16 mouse cellular contexts compared by ENCODE assay signal in the genomic region with DNA sequence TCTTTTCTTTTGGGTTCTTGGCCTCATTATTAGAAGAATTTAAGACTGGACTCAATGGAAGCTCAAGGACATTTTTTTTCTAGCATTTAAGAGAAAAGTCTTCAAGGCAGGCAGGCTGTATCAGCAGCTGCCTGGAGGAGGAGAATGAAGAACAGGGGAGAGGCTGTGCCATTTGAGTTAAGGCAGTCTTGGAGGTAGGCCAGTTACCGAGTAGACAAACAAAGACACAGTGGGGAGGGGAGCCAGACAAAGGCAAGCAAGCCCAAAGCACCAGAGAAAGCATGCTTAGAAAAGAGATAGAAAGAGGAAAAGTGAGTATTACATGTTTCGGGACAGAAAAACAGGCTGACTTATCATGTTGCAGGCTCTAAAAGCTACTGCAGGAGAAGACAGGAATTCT.
A peak's percentile ranks its signal among the peaks of the same experiment; 100 is the strongest.
DNase-seq lines count a peak whose midpoint lies in the region; ATAC-seq and TF ChIP-seq lines count a peak whose summit lies in the region.
"Had no signal": no experiment of that assay in that cellular context is flagged by ENCODE, and none has a peak within 500 bp of the region (broad histone marks: within the 10 kb centered on the region; RNA-seq: fewer than 3 reads in every experiment).

No protein-coding gene starts in this region.

- TF ChIP-seq CTCF in heart, postnatal 0 days (IDR thresholded peaks at IDR 0.05; ENCODE audit: low read depth), result no peak

- H3K4me1 ChIP-seq in heart, postnatal 0 days (ENCODE audit: control insufficient read depth, insufficient read depth), result no peaks in the 10 kb centered on the region
- no peaks in the 10 kb centered on the region for H3K4me1 ChIP-seq in midbrain, embryonic 14.5 days (ENCODE audit: control insufficient read depth, insufficient read depth, low read length)
- peaks cover 10% of the 10 kb centered on the region for H3K4me1 ChIP-seq in midbrain, embryonic 16.5 days (ENCODE audit: control insufficient read depth, insufficient read depth, low read length)
- H3K4me1 ChIP-seq in liver, embryonic 12.5 days, result no peaks in the 10 kb centered on the region
- H3K4me1 ChIP-seq: lung, embryonic 15.5 days had no signal

- H3K27ac ChIP-seq in heart, postnatal 0 days (ENCODE audit: low read depth), result no peak overlapping the region
- no peak overlapping the region for H3K27ac ChIP-seq in midbrain, embryonic 14.5 days (replicated peaks; ENCODE audit: low read depth, low read length)
- no peak overlapping the region for H3K27ac ChIP-seq in midbrain, embryonic 16.5 days (ENCODE audit: low read length)
- no peak overlapping the region for H3K27ac ChIP-seq in liver, embryonic 12.5 days
- H3K27ac ChIP-seq: lung, embryonic 15.5 days had no signal

- no peak for ATAC-seq in heart, postnatal 0 days (ENCODE audit: insufficient read depth, low read depth)
- no peak for ATAC-seq in midbrain, embryonic 14.5 days (ENCODE audit: low FRiP score, low TSS enrichment)
- ATAC-seq in midbrain, embryonic 16.5 days, result no peak
- no peak for ATAC-seq in liver, embryonic 12.5 days

- no peak overlapping the region for H3K4me3 ChIP-seq in heart, postnatal 0 days (ENCODE audit: low read depth, low read length)
- no peak overlapping the region for H3K4me3 ChIP-seq in midbrain, embryonic 14.5 days (replicated peaks; ENCODE audit: low read depth, low read length)
- no peak overlapping the region for H3K4me3 ChIP-seq in midbrain, embryonic 16.5 days (ENCODE audit: low read depth, low read length)
- H3K4me3 ChIP-seq in liver, embryonic 12.5 days, result no peak overlapping the region
- H3K4me3 ChIP-seq: lung, embryonic 15.5 days; myocyte had no signal

- H3K27me3 ChIP-seq in heart, postnatal 0 days (ENCODE audit: control insufficient read depth, insufficient read depth, low read length), result no peaks in the 10 kb centered on the region
- H3K27me3 ChIP-seq in midbrain, embryonic 14.5 days (ENCODE audit: control insufficient read depth, insufficient read depth, low read length), result no peaks in the 10 kb centered on the region
- no peaks in the 10 kb centered on the region for H3K27me3 ChIP-seq in midbrain, embryonic 16.5 days (ENCODE audit: control insufficient read depth, insufficient read depth, low read depth, low read length)
- H3K27me3 ChIP-seq in liver, embryonic 12.5 days (replicated peaks), result no peaks in the 10 kb centered on the region
- H3K27me3 ChIP-seq: lung, embryonic 15.5 days had no signal

- intact Hi-C loops in heart, postnatal 36 days (cut with DNase I), result no loop called here

- no peaks in the 10 kb centered on the region for H3K9me3 ChIP-seq in heart, postnatal 0 days (replicated peaks; ENCODE audit: control insufficient read depth, low read length)
- H3K9me3 ChIP-seq in midbrain, embryonic 14.5 days (ENCODE audit: control insufficient read depth, low read length), result no peaks in the 10 kb centered on the region
- H3K9me3 ChIP-seq in midbrain, embryonic 16.5 days (replicated peaks; ENCODE audit: control insufficient read depth, low read length, poor library complexity, severe bottlenecking), result no peaks in the 10 kb centered on the region
- H3K9me3 ChIP-seq in liver, embryonic 12.5 days (replicated peaks), result no peaks in the 10 kb centered on the region
- H3K9me3 ChIP-seq: lung, embryonic 15.5 days had no signal

- H3K36me3 ChIP-seq in heart, postnatal 0 days (replicated peaks; ENCODE audit: control insufficient read depth, insufficient read depth, low read length), result no peaks in the 10 kb centered on the region
- H3K36me3 ChIP-seq in midbrain, embryonic 14.5 days (ENCODE audit: control insufficient read depth, insufficient read depth, low read length), result no peaks in the 10 kb centered on the region
- H3K36me3 ChIP-seq in midbrain, embryonic 16.5 days (ENCODE audit: control insufficient read depth, insufficient read depth, low read length), result no peaks in the 10 kb centered on the region
- H3K36me3 ChIP-seq in liver, embryonic 12.5 days, result no peaks in the 10 kb centered on the region
- H3K36me3 ChIP-seq: lung, embryonic 15.5 days had no signal

- peak; percentile 30 for DNase-seq in heart, postnatal 0 days (ENCODE audit: low spot score)
- no peak for DNase-seq in heart, postnatal 36 days
- peak; percentile 68 for DNase-seq in midbrain, embryonic 14.5 days
- peak; percentile 72 for DNase-seq in brain, adult 2 months (ENCODE audit: low read depth, low spot score)
- peak; percentile 38 to 47 for DNase-seq in layer of hippocampus, adult 8-10 months (ENCODE audit: low spot score in 2 of 2)
- no peak for DNase-seq in adipocyte (ENCODE audit: low spot score)
- DNase-seq: adrenal gland, postnatal 14 days; cerebellum, adult 9-10 months; embryo, embryonic 11 days; kidney, adult 9 months; right cerebral cortex, postnatal 25 days; thymus, adult 18-20 months had no signal

- no peak for TF ChIP-seq EP300 in heart, postnatal 0 days (IDR thresholded peaks at IDR 0.05; ENCODE audit: low read depth)

- 38% methylated on average over 2 of the region's 2 CpGs for WGBS in heart, postnatal 0 days
- WGBS in midbrain, embryonic 14.5 days, result 10% methylated on average over 2 of the region's 2 CpGs
- 19% methylated on average over 2 of the region's 2 CpGs for WGBS in midbrain, embryonic 16.5 days
- WGBS in liver, embryonic 12.5 days (ENCODE audit: insufficient replicate concordance), result 49% methylated on average over 2 of the region's 2 CpGs

- no peak overlapping the region for H3K9ac ChIP-seq in heart, postnatal 0 days (replicated peaks; ENCODE audit: low read depth, low read length)
- no peak overlapping the region for H3K9ac ChIP-seq in midbrain, embryonic 14.5 days (replicated peaks; ENCODE audit: low read length)
- H3K9ac ChIP-seq in midbrain, embryonic 16.5 days (ENCODE audit: low read depth, low read length), result no peak overlapping the region
- no peak overlapping the region for H3K9ac ChIP-seq in liver, embryonic 12.5 days
- H3K9ac ChIP-seq: lung, embryonic 15.5 days had no signal

- no peak overlapping the region for H3K4me2 ChIP-seq in heart, postnatal 0 days (ENCODE audit: low read depth, low read length)
- no peak overlapping the region for H3K4me2 ChIP-seq in midbrain, embryonic 14.5 days (ENCODE audit: low read length)
- H3K4me2 ChIP-seq in midbrain, embryonic 16.5 days (ENCODE audit: low read length), result no peak overlapping the region
- no peak overlapping the region for H3K4me2 ChIP-seq in liver, embryonic 12.5 days
- H3K4me2 ChIP-seq: lung, embryonic 15.5 days had no signal

Comparison
In these comparisons a context has a peak if more than half of its experiments do, and no peak if none do; other contexts are left out.
1. DNase-seq: peak in heart, postnatal 0 days (single experiment), midbrain, embryonic 14.5 days (single experiment), brain, adult 2 months (single experiment) and layer of hippocampus, adult 8-10 months (2 of 2); none in heart, postnatal 36 days (0 of 2) and adipocyte (single experiment).